Mouse (Mus musculus): Measurements from ENCODE around the gene Dtx3l. TPM values are rescaled to one million over a fixed set of nuclear protein-coding genes. Genes with fewer than 3 reads are reported as not detected.

The Dtx3l gene
- total RNA-seq, 2 experiments from 2014 or later = 6.8 to 9.8 TPM

- no peak for DNase-seq (ENCODE audit: low spot score in 2 of 2)
Observed at GRCm38 (mm10) chr16:35888910-35889309, 50.0 kb downstream of the Dtx3l start.

GRCm38 (mm10) chr16:35888174-35888573 is 50.8 kb downstream of the Dtx3l start:
- no peak for DNase-seq (ENCODE audit: low spot score in 2 of 2)

Other genes starting within 250 kb of the Dtx3l start
- 10 to 100 TPM; 28.1 to 33.2 TPM for gene Dirc2, start 169.8 kb downstream of the Dtx3l start, total RNA-seq (2021)
- gene Hspbap1, start 168.8 kb downstream of the Dtx3l start, total RNA-seq (2021) = 1 to 10 TPM; 3.5 to 4.9 TPM
- 10 to 100 TPM; 10.7 to 12.7 TPM for gene Parp14, start 67.6 kb downstream of the Dtx3l start, total RNA-seq (2021)
- gene Parp9, start 681 bp downstream of the Dtx3l start, total RNA-seq (2021) = 10 to 100 TPM; 11.8 to 13.9 TPM
- gene Kpna1, start 39.6 kb upstream of the Dtx3l start, total RNA-seq (2021) = 100 to 1,000 TPM in 1 of 2 experiments, 10 to 100 TPM in 1; 77.6 to 101 TPM
- 1 to 10 TPM; 2.8 to 3.9 TPM for gene Wdr5b, start 102.0 kb upstream of the Dtx3l start, total RNA-seq (2021)
- gene Fam162a, start 132.4 kb upstream of the Dtx3l start, total RNA-seq (2021) = 100 to 1,000 TPM; 165 to 228 TPM
- gene Ccdc58, start 132.5 kb upstream of the Dtx3l start, total RNA-seq (2021) = 10 to 100 TPM; 27.8 to 39.0 TPM
- not detected for gene Csta1, start 192.1 kb upstream of the Dtx3l start, total RNA-seq (2021)
- gene Stfa2l1, start 217.7 kb upstream of the Dtx3l start, total RNA-seq (2021) = not detected
- not detected for gene Gm5483, start 245.1 kb upstream of the Dtx3l start, total RNA-seq (2021)

All from adrenal gland, adult 18-20 months (tissue).